Mouse (Mus musculus): Measurements from ENCODE around the gene Slc38a3.
A peak's percentile ranks its signal among the peaks of the same experiment; 100 is the strongest.

The Slc38a3 gene

DNA sequence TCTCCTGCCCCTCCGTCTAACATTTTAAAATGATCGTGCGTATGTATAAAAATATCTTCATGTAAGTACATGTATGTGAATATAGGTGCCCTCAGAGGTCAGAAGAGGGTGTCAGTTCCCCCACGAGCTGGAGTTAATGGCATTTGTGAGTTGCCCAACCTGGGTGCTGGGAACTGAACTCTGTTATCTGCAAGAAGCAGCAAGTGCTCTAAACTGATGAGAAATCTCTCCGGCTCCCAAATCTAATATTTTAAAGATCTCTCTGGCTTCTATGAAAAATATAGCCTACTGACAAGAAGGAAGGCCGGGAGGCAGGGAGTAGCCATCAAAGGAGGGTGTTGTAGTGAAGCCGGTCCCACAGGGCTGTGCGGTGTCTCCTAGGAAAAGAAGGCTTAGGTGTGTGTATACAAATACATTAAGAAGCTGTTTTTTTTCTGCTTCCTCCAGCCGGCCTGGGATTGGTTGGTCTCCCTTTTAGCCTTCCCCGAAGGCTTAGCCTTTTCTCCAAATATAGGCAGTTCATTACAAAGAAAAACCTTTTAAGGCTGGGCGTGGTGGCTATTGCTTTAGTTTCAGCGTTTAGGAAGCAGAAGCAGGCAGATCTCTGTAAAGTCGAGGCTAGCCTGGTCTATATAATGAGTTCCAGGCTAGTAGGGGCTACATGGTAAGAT, 25.7 kb downstream of the Slc38a3 start:
- no peak for ATAC-seq (ENCODE audit: insufficient number of reproducible peaks, low FRiP score, low TSS enrichment)

DNA sequence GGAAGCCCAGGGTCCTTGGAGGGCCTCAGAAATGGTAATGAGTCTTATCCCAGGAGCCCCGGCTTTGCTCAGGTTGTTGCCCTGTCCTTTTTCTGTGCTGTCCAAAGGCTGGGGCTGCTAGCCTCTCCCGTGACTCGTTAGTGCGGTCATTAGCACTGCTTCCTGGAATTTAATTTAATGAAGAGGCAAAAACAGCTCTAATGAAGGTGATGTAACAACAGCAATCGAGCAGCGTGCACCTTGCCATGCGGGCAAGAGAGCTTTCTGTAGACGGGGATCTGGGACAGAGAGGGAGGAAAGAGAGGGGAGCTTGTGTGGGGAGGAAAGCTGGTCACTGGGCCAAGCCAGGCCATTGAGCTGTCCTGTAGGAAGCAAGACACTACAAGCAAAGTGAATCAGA, 27.7 kb downstream of the Slc38a3 start:
- no peak for ATAC-seq (ENCODE audit: insufficient number of reproducible peaks, low FRiP score, low TSS enrichment)

DNA sequence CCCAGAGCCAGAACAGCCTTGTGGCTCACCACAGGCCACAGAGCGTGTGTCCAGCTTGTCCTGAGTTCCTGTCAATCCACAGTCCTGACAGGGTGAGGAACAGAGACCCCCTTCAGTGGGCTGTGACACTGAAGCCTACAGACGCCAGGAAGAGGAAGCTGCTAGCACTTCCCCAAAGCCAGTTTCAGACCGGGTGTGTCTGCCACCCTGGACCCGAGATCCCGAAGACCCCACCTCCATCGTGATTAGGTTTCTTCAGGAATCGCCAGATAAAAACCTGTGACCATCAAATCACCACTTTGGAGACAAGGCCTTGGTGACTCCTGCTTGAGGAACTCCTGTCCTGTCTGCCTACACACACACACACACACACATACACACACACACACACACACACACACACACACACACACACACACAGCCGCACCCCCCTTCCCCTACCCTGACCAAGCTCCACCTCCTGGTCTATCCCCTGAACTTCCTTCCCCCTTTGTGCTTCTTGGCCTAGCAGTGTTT, 29.0 kb downstream of the Slc38a3 start:
- ATAC-seq (ENCODE audit: insufficient number of reproducible peaks, low FRiP score, low TSS enrichment) = no peak

DNA sequence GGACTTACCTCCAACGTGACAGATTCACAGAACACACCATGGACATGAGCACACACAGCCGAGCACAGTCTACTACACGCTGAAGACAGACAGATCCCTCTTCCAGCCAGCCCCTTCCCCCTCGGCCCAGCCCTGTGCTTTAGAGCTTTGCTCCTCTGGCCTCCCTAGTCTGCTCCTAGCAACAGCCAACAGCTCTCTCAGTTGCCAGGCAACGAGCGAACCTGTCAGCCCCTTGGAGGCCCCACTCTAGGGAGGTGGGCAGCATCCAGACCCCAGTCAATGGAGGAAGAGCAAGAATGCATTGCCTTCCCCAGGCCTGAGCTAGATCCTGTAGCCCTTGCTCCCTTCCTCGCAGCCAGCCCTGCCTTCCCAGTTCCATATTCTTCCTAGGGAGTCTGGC, 32.3 kb downstream of the Slc38a3 start:
- no peak for ATAC-seq (ENCODE audit: insufficient number of reproducible peaks, low FRiP score, low TSS enrichment)

DNA sequence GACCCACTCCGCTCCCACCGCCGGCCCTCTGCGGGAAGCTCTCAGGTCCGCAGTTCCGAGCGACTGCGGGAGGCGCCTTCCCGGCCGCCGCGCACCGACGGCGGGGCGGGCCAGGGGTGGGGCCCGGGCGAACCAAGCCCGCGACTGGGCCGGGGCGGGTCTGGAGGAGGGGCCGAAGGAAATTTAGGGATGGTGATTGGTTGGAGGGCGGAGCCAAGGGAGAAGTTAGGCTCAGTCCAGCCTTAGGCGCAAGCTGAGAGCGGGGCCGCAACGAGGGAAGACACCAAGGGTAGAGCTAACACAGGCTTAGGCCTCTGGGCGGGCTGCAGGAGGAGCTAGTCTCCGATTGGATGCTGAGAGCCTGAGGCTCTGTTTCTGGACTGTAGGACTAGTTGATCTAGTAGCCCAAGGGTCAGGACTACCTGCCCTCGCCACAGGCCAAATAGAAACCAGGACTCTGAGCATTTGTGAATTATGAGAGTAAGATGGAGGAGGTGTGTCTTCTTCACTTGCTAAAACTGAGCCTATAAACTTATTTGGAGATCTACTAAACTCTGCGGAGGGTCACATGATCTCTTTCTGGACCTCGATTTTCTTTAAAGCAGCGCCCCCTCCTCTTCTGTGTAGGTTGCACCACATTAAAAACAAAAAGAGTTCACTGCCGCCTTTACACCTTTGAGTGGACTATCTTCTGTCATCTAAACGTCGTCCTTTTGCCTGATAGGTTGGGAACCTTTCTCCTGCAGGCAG, 33.9 kb downstream of the Slc38a3 start, which contains the start of gene Gnai2:
Gnai2 (minus strand) TSS at position 89 of the 750 bp plus-strand sequence.
- ATAC-seq (ENCODE audit: insufficient number of reproducible peaks, low FRiP score, low TSS enrichment) = peak; percentile 92

DNA sequence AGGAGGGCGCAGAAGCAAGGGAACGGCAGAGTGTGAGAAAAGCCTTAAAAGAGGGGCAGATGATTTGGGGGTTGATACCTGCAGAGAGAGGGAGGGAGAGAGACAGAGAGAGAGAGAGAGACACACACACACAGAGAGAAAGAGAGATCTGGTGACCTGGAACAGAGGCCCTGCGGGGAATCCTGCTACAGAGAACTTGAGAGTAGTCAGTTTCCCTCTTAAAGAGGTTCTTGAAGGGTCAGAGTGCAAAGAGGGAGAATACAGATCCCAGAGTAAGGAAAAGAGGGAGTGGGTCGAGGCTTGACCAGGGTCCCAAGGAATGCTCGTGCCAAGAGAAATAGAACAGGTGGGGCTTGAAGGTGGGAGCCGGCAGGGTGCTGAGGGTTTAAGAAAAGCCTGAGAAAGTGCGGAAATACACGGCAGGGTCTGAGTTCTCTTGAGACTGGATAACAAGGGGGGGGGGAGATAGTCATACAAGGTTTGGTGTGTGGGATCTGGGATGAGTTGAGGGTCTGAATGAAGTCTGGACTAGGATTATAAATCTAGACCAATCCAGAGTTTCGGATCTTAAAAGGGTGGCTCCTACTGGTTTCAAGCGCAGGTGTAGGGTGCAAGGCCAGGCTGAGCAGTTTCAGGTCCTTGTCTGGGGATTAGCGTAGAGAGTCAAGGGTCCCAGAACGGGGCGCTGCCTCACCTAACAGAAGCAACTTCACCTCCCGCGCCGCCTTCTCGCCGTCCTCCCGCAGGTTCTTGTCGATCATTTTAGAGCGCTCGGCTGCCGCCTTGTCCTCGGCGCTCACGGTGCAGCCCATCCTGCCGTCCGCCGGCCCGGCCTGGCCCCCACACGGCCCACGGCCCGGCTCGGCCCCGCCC, 34.7 kb downstream of the Slc38a3 start:
- ATAC-seq (ENCODE audit: insufficient number of reproducible peaks, low FRiP score, low TSS enrichment) = no peak

DNA sequence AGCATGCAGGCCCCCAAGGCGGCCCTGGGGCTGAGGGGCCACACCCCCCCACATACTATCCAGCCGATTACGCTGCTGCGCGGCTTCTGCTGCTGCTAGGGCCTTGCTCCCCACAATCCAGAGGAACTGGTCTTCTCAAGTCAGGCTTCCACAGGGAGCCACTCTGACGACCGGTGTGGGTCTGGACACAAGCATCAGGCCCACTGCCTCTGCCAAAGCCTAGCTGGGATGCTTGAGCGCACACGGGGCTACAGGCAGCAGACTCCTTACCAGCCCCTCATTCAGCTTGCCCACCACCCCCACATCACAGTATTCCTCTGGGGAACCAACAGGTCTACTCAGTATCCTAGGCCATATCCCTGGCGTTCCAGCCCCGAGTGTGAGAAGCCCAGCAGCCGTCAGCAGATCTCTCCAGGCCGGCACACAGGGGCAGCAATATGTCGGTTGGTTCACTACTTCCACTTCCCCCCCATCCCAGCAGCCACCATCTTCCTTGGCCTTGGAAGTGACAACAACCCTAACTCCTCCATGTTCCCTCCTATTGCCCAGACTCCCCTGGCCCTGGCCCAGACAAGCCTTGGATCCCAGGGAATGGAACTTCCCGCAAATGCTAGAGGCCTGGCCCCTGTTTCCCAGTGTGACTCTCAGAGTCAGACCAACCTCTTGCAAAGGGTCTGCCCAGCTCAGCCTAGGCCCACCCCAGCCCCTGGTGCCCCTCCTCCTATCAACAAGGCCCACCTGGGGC, 35.5 kb downstream of the Slc38a3 start:
- ATAC-seq (ENCODE audit: insufficient number of reproducible peaks, low FRiP score, low TSS enrichment) = no peak

DNA sequence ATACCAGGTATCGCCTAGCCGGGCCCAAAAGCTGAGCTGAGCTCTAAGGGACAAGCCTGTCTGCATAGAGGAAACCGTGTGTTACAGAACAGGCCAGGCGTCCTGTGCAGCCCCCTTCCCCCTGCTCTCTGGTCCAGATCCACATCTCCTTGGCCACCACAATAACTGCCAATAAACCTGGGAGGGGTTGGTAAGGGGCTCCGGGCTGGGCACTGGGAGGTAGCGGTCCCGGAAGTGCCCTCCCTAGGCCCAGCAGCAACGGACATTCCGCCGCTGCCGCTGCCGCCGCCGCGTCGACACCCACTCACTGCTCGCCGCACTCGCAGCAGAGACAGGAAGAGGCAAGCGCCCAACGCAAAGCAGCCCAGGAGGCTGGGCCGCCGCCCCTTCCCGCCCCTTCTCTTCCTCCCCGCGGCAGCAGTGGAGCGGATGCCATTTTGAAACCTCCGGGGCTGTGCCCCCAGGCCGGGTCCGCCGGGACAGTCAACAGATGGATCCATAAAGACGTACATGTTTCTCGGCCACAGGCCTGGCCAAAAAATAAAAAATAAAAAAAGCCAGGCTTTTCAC, 36.2 kb downstream of the Slc38a3 start:
- ATAC-seq (ENCODE audit: insufficient number of reproducible peaks, low FRiP score, low TSS enrichment) = no peak

DNA sequence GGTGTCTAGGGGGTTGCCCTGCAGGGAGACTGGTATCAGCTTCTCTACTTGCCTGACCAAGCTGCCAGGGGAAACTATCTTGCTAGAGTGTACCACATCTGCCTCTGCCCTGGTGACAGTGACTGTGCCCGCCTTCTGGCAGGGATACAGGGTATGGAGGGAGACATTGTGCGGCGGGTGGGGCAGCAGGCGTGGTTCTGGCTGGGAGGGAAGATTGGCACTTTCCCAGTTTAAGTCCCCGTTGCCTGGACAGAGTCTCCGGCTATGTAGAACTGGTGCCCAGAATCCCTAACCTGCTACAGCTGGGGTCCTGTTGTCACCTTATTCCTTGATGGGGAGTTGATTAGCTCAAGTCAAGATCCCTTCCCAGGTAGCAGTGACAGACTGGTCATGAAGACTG, 36.9 kb downstream of the Slc38a3 start:
- ATAC-seq (ENCODE audit: insufficient number of reproducible peaks, low FRiP score, low TSS enrichment) = no peak

DNA sequence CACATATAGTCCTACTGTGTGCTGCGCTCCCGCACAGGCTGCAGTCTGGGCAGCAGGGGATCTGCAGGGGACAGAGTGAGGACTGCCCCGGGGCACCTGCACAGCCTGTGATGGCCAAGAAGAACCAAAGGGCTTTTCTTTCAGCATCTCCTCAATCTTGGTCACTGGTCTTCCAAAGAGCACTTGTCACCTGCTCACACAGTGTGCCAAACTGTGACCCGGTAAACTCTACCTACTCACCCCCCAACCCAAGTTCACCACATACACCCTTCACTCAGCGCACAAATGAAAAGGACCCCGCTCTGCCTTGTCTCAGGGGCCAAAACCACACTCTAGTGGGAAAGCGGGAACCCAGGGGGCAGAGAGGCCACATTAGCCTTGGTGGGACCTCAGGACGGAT, 37.5 kb downstream of the Slc38a3 start:
- ATAC-seq (ENCODE audit: insufficient number of reproducible peaks, low FRiP score, low TSS enrichment) = no peak

DNA sequence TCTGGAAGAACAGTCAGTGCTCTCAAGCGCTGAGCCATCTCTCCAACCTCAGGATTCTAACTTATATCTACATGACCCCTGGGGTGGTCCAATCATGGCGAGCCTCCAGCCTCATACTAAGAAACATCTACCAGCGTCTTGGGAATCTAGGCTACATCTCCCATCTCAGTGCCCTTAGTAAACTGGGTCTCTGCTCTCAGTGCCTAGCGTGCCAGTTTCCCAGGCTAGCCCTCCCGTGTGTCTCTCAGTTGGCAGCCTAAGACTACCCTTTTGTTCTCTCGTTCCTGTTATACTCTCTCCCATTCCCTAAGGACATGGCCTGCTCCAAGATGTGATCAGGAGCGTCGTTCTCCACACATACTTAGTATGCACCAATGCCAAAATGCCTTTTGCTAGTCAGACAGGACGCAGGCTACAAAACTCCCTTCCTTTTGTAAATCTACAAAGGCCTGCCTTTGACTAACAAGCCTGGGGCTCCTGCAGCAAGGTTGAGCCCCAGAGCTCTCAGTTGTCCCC, 38.0 kb downstream of the Slc38a3 start:
- ATAC-seq (ENCODE audit: insufficient number of reproducible peaks, low FRiP score, low TSS enrichment) = no peak

DNA sequence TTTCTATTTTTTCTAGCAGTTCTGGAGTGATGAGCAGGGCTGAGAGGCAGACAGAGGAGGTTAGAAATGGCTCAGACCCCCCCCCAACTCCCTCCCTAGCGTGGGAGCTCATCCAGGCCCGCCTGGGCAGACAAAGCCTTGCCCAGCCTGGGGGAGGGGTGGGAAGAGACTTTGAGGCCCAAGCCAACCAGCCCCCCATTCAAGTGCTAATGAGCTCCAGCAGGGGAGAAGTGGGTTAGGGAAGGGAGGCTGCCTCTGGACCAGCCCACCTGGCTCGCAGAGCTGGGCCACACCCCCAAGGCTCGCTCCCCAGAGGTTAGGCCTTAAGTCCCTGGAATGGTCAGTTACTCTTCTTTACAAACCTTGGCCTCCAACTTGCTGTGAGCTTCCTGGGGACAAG, 38.8 kb downstream of the Slc38a3 start:
- no peak for ATAC-seq (ENCODE audit: insufficient number of reproducible peaks, low FRiP score, low TSS enrichment)

DNA sequence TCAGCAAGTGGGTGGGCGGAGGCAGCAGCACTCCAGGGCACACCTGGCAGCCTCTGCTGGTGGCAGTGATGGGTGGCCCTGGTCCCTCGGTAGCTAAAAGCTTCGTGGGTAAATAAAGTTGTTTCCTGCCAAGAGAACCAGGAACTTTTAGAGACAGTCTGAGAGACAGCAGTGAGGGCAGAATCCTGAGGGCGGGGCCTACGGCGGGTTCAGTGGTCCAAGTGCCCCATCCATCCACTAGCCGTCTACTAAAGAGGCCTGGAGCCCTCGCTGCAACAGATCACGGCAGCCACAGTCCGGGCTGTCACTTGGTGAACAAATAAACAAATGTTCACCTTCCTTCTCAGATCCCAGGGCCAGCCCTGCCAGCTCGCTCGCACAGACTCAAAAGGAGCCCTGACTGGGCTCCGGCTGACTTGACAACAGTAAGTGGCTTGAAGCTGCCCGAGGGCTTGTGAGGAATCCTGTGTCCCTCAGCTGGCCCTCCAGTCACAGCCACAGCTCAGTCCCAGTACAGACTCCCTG, 39.4 kb downstream of the Slc38a3 start:
- no peak for ATAC-seq (ENCODE audit: insufficient number of reproducible peaks, low FRiP score, low TSS enrichment)

DNA sequence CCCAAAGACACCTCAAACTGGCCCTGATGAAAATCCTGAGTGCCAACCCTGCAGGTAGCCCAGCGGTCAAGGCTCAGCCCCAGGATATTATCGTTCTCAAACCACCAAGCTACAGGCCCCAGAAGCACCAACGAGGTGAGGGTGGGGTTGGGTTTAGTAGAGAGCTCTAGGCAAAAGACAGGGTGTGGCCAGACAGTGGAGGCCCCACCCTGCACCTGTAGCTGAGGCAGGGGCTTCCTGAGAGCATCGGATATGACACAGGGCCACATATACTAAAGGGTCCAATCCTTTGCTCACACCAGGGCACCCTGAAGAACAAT, 40.0 kb downstream of the Slc38a3 start:
- ATAC-seq (ENCODE audit: insufficient number of reproducible peaks, low FRiP score, low TSS enrichment) = no peak

DNA sequence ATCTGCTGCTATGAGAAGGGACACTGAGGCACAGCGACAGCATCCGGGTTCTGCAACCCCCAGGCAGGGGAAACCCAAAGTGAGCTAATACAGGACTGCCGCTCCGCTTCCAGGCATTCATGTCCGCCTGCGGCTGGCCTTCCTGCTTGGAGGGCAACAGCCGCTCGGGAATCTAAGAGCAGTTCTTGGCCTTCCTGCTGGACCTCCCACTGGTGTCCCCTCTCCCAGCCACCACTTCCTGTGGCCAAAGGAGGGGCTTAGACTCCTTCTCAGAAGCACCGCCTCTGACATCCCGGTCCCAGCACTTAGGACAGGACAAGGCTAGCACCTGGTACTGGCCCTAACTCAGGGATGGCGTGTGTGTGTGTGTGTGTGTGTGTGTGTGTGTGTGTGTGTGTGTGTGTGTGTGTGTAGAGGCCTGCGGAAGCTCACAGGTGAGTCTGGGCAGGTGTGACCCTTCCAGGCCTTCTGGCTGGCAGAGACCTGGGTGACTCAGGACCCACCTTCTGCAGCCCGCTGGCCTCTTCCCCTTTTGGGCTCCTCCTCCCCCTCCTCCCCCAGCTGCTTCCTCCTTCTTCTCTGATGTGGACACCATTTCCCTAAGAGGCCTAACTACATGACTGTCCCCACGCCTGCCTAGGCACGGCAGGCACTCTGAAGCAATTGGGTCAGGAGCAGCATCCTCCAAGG, 40.5 kb downstream of the Slc38a3 start:
- ATAC-seq (ENCODE audit: insufficient number of reproducible peaks, low FRiP score, low TSS enrichment) = no peak

DNA sequence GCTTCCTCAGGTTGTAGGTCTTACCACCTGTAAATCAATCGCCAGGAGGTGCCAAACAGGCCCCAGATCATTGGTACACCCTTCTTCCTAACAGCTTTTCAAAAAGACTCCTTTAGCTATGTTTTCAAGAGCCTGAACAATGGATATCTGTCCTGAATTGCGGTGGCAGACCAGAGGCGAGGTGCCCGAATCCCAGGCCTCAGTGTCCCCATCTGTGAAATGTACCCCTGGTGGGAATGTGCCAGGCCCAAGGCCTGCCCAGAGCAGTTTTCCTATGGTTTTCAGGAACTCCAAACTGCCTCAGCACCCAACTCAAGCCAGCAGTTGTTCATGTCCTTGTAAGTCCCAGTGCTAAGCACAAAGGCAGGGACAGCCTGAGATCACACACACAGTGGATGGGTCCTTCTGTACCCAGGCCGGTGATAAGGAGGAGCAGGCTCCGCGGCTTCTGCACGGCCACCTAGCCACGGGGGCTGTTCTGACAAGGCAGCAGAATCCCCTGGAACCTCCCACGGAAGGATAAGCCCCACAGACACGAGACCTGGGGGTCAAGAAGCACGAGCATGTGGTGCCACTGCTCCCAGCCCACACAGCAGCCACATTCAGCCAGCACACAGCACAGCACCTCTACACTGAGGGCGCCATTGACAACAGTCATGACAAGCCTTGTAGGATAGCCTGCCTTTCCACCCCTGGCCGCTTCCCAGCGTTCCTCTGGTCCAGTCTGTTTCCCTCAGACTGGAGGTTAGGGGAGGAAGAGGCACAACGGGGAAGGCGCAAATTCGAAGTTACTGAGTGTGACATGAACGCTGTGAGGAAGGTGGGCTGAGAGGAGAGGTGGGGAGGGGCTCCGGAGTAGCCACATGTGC, 41.7 kb downstream of the Slc38a3 start:
- ATAC-seq (ENCODE audit: insufficient number of reproducible peaks, low FRiP score, low TSS enrichment) = no peak

DNA sequence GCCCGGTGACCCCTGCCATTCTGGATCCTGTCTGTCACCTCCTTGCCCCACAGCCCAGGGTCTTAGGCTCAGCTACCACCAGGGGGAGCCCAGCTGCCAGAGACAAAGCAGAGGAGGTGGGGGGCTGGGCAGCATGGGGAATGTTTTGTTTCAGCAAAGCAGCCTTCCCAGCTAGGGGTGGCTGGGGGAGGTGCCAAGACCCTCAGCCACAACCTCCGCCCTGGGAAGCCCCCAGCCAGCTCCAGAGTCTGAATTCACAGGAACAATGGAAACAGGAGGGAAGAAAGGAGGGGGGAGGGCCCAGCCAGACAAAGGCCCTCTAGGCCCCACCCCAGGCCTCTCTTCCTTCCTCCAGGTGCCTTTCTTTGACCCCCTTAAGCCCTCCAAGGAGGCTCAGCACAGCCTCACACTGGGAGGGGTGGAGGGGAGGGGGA, 42.5 kb downstream of the Slc38a3 start:
- no peak for ATAC-seq (ENCODE audit: insufficient number of reproducible peaks, low FRiP score, low TSS enrichment)
